Mouse (Mus musculus) heart, adult 8-10 months (tissue): ENCODE measurements around the gene 1700025F22Rik. TPM values are rescaled to one million over a fixed set of nuclear protein-coding genes. Genes with fewer than 3 reads are reported as not detected.
"Not testable (repeated sequence)": the region's sequence is repeated elsewhere in the genome, so short reads cannot be mapped to it uniquely, and the experiment has no call there.

Source experiments
- DNase-seq: peaks from one replicate; pipeline ENCODE4 v3.0.0; 2022; ENCODE audit warnings: low spot score
- total RNA-seq, 4 experiments: library from RNA; stranded (reverse); gene quantifications; 2 replicates each; pipeline ENCODE4 v1.2.4; 2022

Gene 1700025F22Rik
- not detected for total RNA-seq

DNA sequence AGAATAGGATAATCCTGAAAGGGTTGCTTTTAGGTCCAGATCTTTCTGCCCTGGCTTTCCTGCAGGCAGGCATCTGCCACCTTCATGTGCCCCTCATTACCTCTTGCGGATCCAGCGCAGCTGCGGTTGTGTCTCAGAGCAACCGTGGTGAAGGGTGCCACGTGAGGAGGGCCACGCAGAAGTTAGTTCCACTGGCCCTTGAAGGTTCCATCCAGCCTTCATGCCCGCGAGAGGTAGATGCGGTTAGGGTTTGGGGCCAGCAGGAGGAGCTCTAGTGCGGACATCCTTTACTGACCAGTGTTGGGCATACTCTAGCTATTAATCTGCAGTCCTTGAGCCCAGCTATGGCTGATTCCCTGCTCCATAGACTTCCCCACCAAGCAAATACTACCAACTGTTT is at the start of gene 1700025F22Rik:
TSS of gene 1700025F22Rik (minus strand) at position 149 of the 400 bp plus-strand sequence.
- no peak for DNase-seq

GRCm38 (mm10) chr19:11196546-11196945 is 31.4 kb upstream of the 1700025F22Rik start, which contains the start of gene Ms4a13:
Gene Ms4a13 (minus strand): TSS chr19:11196737.
- DNase-seq = no peak

- DNase-seq = no peak
These were observed 27.4 kb upstream of the 1700025F22Rik start for GRCm38 (mm10) chr19:11192552-11192951.

DNA sequence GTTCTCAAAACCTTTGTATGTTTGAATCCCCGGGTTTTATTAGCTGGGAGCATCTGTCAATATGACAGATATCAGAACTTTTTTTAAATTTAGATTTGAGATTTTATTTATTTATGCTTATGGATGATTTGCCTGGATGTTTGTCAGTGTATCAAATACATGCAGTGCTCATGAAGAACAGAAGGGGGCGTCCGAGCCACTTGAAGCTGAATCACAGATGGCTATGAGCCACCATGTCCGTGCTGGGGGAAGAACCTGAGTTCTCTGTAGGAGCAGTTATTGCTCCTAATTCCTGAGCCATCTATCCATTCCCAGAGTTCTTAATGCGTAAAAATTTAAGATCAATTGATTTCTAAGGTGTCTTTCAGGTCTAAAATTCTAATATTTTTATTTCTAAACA is 19.0 kb upstream of the 1700025F22Rik start:
- DNase-seq = peak; percentile 16

GRCm38 (mm10) chr19:11177464-11177863 is 12.3 kb upstream of the 1700025F22Rik start:
- DNase-seq = no peak

DNA sequence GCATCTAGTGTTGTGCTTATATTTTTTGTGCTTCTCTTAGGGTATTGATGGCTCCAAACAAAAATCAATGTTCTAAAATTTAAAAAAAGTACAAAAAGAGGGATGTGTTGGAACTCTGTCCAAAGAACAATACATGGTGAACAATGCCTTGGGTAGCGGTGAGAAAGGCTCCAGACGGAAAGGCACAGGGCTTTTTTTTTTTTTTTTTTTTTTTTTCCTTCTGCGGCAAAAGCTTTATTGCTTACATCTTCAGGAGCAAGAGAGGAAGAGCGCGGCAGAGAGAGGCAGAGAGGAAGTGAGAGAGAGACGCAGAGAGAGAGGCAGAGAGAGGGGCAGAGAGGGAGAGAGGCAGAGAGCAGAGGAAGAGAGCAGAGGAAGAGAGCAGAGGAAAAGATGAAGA is 7.2 kb downstream of the 1700025F22Rik start:
- DNase-seq = not testable (repeated sequence)

GRCm38 (mm10) chr19:11135336-11135735 is 29.8 kb downstream of the 1700025F22Rik start:
- DNase-seq = no peak

DNA sequence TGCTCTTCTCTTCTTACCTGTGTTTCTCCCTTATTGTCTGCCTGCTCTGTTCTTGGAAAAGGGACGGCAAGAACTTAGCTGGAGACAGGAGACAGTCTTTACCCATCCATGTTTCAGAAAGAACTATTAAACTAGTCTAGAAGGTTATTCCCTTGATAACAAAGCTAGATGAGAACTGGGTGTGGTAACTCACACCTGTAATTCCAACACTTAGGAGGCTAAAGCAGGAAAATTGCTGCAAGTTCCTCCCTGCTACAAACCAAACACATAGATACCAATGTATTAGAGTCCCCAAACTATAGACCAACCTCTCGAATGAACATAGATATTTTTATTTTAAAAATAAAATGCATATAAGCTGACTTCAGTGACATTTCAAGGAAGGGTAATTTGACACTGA is 30.3 kb downstream of the 1700025F22Rik start:
- no peak for DNase-seq

- not testable (repeated sequence) for DNase-seq
These were observed 34.3 kb downstream of the 1700025F22Rik start, which contains the start of gene 1700017D01Rik for GRCm38 (mm10) chr19:11130776-11131175. Gene 1700017D01Rik (minus strand): TSS chr19:11130876.

DNA sequence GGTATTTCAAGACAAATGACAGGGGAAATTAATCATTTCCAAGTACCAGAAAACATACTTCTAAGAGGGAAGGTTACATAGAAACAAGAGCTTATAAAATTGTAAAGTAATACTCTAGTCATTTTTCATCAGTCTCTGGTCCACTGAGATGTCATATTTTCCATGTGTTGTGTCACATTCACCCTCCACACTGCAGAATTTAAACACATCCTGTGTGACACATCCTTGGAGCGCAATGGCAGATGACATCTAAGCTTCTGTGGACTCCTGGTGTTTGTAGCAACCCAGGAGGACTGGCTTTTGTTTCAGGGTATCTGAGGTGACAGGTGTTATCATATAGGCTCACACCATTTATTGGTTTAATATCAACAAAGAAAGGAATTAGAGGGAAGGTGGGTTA is 35.4 kb downstream of the 1700025F22Rik start:
- no peak for DNase-seq

DNA sequence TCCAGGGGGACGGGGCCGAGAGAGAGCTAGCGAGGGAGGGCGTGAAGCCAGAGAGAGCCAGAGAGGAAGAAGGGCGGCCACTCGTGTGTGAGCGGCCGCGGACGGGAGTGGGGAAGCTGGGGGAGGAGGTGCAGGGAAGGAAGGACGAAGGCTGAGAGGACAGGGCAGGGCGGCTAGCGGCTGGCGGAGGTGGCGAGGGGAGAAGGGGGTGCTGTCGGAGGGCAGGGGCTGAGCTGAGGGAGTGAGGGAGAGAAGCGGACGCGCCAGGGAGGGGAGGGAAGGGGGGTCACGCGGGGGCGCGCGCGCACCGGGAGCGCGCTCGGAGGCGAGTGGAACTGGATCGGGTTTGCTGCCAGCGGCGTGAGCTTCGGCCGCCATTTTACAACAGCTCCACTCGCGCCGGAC is 44.1 kb downstream of the 1700025F22Rik start:
- DNase-seq = not testable (repeated sequence)

GRCm38 (mm10) chr19:11119338-11119737 is 45.8 kb downstream of the 1700025F22Rik start:
- no peak for DNase-seq

- DNase-seq = peak; percentile 61
These were observed 57.4 kb downstream of the 1700025F22Rik start for GRCm38 (mm10) chr19:11107746-11108145.

DNA sequence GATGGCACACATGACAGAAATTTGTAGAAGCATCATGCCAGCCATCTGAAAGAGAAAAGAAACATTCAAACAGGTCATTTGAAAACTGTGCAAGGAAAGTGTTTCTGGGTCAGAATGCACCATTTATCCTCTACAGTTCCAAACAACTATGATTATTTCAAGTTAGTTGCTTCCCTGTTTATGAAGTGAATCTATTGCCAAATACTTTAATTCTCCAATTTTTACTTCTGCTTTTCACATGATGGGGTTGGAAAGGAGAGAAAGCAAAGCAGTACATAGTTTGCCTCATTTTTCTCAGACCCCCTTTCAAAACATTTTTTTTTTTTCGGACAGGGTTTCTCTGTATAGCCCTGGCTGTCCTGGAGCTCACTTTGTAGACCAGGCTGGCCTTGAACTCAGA is 63.2 kb downstream of the 1700025F22Rik start:
- no peak for DNase-seq

GRCm38 (mm10) chr19:11098401-11098800 is 66.7 kb downstream of the 1700025F22Rik start:
- DNase-seq = no peak

DNA sequence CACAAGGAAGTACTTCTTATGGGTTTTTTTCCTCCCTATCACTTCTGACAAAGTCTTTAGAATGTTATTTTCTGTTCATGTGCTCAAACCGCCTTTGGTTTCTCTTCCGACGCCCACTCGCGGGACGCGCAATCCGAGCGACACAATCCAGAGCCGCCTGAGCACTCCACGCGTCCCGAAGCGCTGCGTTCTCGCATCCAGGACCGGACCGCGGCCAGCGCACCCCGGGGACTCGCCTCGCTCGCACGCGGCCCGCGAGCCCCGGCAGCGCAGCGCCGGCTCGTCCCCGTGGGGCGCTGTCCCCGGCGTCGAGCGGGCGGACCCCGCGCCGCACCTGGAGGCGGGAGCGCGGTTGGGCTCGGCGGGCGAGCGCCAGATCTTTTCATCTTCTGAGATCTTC is 73.0 kb downstream of the 1700025F22Rik start:
- not testable (repeated sequence) for DNase-seq

Other genes starting within 250 kb of the 1700025F22Rik start
- not detected for gene Zp1, start 244.7 kb downstream of the 1700025F22Rik start, total RNA-seq
- under 1 TPM in 1 of 4 experiments, not detected in 3; 0.19 TPM for gene Ptgdr2, start 228.2 kb downstream of the 1700025F22Rik start, total RNA-seq
- gene Ccdc86, start 216.1 kb downstream of the 1700025F22Rik start, total RNA-seq = 1 to 10 TPM; 5.6 to 7.3 (median 6.4) TPM
- gene Ms4a10, start 190.7 kb downstream of the 1700025F22Rik start, total RNA-seq = not detected
- not detected for gene Ms4a15, start 172.1 kb downstream of the 1700025F22Rik start, total RNA-seq
- not detected for gene Ms4a18, start 147.3 kb downstream of the 1700025F22Rik start, total RNA-seq
- gene Ms4a8a, start 84.2 kb downstream of the 1700025F22Rik start, total RNA-seq = 1 to 10 TPM in 3 of 4 experiments, under 1 TPM in 1; 0.82 to 4.2 (median 1.4) TPM
- gene 1700017D01Rik, start 34.4 kb downstream of the 1700025F22Rik start, total RNA-seq = not detected
- gene Ms4a13, start 31.4 kb upstream of the 1700025F22Rik start, total RNA-seq = not detected
- gene Ms4a12, start 67.1 kb upstream of the 1700025F22Rik start, total RNA-seq = not detected
- under 1 TPM; 0.33 to 0.78 (median 0.34) TPM for gene Ms4a1, start 100.9 kb upstream of the 1700025F22Rik start, total RNA-seq
- gene Ms4a5, start 118.6 kb upstream of the 1700025F22Rik start, total RNA-seq = not detected
- gene Ms4a14, start 149.1 kb upstream of the 1700025F22Rik start, total RNA-seq = under 1 TPM in 3 of 4 experiments, not detected in 1; 0.12 to 0.20 (median 0.13) TPM
- gene Ms4a7, start 170.8 kb upstream of the 1700025F22Rik start, total RNA-seq = 1 to 10 TPM in 2 of 4 experiments, under 1 TPM in 2; 0.59 to 1.9 (median 1.2) TPM
- gene Ms4a4a, start 210.2 kb upstream of the 1700025F22Rik start, total RNA-seq = 1 to 10 TPM; 1.5 to 5.5 (median 2.8) TPM
- under 1 TPM in 1 of 4 experiments, not detected in 3; 0.34 TPM for gene Ms4a4c, start 239.4 kb upstream of the 1700025F22Rik start, total RNA-seq